Mouse (Mus musculus) spleen, postnatal 10 days (tissue): ENCODE data around the gene Ror1.

Experiments used
- DNase-seq, 2 experiments: peaks; one replicate each; pipeline ENCODE4 v3.0.0; 2021 to 2022; ENCODE audit warnings: low spot score in 2 of 2

The Ror1 gene

GRCm38 (mm10) chr4:100478592-100479321, 383.2 kb downstream of the Ror1 start, which contains the start of gene Ube2u:
Gene Ube2u (plus strand): TSS chr4:100478849.
- no peak for DNase-seq

GRCm38 (mm10) chr4:100488447-100488846, 392.9 kb downstream of the Ror1 start:
- DNase-seq = no peak
